Mouse (Mus musculus): ENCODE measurements around the gene Qrfp.
A peak's percentile ranks its signal among the peaks of the same experiment; 100 is the strongest.

Qrfp gene

GRCm38 (mm10) chr2:31767815-31768214, 42.6 kb downstream of the Qrfp start:
- DNase-seq, result no peak

GRCm38 (mm10) chr2:31767104-31767503, 43.3 kb downstream of the Qrfp start:
- no peak for DNase-seq

GRCm38 (mm10) chr2:31763271-31763670, 47.1 kb downstream of the Qrfp start:
- DNase-seq, result no peak

DNA sequence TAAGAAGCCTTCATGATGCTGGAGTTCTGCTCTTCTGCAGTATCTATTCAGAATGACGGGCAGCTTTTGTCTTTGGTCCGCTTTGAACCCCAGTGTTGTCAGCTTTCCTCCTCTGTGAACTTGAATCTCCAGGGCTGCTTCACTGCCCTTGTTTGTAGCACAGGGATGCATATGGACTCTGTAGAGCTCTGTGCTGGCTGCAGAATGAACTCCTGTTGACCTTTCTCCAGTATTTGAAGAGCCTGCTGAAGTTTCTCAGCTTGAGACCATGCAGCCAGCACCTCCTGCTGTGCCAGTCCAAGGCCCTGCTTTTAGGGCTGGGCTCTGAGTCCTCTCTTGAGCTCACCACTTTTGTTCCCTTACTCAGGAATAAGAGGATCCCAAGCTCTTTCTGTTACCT, 47.5 kb downstream of the Qrfp start:
- no peak for DNase-seq

- DNase-seq, result no peak
Observed at GRCm38 (mm10) chr2:31762155-31762554, 48.2 kb downstream of the Qrfp start.

DNA sequence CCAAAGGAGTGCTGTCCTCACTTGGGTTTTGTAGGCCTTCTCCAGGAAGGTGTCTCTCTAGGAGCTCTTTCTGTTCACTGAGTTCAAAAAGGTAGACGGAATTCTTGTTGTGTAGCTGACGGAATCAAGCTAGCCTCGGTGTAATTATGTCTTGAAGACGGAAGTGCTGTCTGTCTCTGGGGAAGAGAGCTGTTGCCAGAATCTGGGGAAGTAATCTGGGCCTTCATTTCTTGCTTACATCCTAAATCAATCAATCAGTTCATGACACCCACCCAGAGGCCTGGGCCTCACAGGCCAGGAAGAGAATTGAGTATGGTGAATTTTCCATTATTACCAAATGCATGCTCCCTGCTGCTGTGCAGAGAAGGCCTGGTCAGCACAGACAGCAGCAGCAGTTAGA, 48.8 kb downstream of the Qrfp start:
- DNase-seq, result peak; percentile 30

- no peak for DNase-seq
Observed at GRCm38 (mm10) chr2:31761115-31761531, 49.3 kb downstream of the Qrfp start.

- no peak for DNase-seq
Observed at GRCm38 (mm10) chr2:31760486-31760885, 49.9 kb downstream of the Qrfp start.

- DNase-seq, result peak; percentile 89
Observed at GRCm38 (mm10) chr2:31759751-31760460, 50.5 kb downstream of the Qrfp start.

GRCm38 (mm10) chr2:31758966-31759365, 51.4 kb downstream of the Qrfp start:
- no peak for DNase-seq

DNA sequence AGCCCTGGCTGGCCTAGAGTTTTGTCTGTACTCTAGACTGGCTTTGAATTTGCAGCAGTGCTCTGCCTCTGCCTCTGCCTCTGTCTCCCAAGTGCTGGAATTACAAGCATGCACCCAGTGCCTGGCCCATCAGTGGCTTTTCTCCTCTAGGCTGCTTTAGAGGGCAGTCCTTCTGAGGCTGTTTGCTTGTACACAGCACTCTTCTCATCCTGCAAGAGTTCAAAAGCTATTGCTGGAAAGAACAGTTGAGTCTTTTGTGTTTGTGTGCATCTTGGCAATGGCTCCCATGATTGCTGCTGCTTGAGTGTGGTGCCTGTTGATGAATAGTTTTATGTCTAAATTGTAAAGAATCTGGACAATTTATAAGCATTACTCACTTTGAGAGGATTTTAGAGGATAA, 52.9 kb downstream of the Qrfp start:
- no peak for DNase-seq
